Mouse (Mus musculus) embryo, embryonic 11 days (tissue): ENCODE data around the gene Rab44.
"Not testable (repeated sequence)": the region's sequence is repeated elsewhere in the genome, so short reads cannot be mapped to it uniquely, and the experiment has no call there.

Source experiments
- DNase-seq: peaks from one replicate; pipeline ENCODE4 v3.0.0-alpha.2; 2015

The Rab44 gene

DNA sequence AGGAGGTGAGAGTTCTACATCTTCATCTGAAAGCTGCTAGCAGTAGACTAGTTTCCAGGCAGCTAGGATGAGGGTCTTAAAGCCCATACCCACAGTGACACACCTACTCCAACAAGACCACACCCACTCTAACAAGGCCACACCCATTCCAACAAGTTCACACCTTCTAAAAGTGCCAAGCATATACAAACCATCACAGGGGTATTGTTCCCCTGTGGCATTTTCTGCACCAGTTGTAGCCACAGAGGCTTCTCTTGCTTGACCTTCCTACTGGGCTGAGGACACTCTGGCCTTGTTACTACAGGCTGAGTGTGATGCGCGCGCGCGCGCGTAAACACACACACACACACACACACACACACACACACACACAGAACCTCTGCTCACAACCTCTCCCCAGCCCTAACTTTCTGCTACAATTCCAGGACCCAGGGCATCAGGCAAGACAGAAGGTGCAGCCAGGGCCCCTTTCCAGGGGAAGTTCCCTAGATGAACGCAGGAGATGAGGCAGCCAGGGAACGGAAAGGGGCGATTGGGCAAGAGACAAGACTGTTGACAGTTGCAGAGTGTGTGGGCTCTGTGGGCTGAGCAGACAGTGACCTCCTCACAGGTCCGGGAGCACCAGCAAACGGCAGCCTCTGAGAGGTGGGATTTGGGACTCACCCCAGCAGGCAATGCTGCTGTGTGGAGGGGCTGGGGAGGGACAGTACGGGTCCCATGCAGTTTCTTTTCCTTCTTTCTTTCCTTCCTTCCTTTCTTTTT lies at the start of gene Rab44:
Rab44 (plus strand) TSS at position 555 of the 762 bp plus-strand sequence.
- no peak for DNase-seq

GRCm38 (mm10) chr17:29065245-29065940 lies 48.6 kb upstream of the Rab44 start:
- no peak for DNase-seq

- no peak for DNase-seq
These were observed 48.0 kb upstream of the Rab44 start for GRCm38 (mm10) chr17:29065971-29066370.

- not testable (repeated sequence) for DNase-seq
These were observed 46.5 kb upstream of the Rab44 start for GRCm38 (mm10) chr17:29067416-29067815.

DNA sequence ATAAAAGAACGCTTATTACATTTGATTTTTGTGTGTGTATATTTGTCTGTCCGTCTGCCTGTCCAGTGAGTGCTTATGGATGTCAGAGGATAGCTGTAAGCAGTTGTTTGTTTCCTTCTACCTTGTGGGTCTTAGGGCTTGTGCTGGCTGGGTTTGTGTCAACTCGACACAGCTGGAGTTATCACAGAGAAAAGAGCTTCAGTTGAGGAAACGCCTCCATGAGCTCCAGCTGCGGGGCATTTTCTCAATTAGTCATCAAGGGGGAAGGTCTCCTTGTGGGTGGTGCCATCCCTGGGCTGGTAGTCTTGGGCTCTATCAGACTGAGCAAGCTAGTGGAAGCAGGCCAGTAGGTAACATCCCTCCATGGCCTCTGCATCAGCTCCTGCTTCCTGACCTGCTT lies 46.1 kb upstream of the Rab44 start:
- DNase-seq, result no peak

- no peak for DNase-seq
These were observed 44.9 kb upstream of the Rab44 start for GRCm38 (mm10) chr17:29069063-29069462.

DNA sequence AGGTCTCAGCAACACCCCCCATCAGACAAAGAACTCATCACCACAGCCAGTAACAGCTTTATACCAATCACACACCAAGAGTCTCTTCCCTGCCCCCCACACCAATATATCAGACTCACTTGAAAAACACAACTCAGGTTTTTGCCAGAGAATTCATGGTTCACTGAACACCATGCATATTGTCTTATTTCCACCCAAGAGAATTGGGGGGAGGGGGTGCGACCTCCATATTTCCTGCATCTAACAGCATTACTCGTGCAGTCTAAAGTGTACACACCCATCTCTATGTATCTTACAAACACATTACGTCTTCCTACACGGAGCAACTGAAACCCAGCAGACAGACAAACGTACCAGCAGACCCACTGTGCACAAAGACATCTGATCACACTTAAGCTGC lies 42.1 kb upstream of the Rab44 start:
- DNase-seq, result no peak

- no peak for DNase-seq
These were observed 41.1 kb upstream of the Rab44 start for GRCm38 (mm10) chr17:29072701-29073307.

DNA sequence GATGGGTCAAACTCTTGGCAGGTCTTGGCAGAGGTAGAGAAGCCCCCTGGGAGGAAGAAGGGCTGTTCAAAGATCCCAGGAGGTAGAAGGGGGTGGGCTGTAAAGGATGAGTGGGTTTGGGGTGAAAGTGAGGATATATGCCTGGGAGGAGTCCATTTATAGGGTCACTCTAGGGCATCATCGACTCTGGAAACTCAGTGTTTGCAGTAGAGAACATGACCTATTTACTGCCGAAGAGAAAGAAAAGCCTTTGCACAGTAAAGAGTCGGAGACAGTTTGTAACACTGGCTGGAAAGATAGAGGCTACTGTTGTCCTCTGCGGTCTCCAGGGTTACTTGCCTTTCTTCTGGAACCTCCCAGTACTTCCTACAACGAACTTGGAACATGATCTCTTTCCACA lies 40.6 kb upstream of the Rab44 start:
- DNase-seq, result no peak

GRCm38 (mm10) chr17:29074085-29074484 lies 39.9 kb upstream of the Rab44 start:
- DNase-seq, result no peak

DNA sequence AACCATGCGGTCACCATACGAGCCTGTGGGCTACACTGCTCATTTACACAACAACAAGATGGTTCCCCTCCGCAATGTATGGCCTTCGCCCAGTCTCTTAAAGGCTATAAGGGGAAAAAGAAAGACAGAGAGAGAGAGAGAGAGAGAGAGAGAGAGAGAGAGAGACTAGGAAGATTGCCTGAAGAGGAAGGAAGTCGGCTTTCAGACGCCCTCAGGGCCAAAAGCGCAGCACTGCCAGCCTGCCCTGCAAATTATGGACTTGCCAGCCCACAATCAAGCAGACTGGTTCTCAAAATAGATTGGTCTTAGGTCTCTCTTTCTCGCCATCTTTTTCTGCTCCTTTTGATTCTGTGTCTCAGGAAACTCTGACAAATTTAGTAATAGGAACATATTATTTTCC lies 37.7 kb upstream of the Rab44 start:
- DNase-seq, result no peak

DNA sequence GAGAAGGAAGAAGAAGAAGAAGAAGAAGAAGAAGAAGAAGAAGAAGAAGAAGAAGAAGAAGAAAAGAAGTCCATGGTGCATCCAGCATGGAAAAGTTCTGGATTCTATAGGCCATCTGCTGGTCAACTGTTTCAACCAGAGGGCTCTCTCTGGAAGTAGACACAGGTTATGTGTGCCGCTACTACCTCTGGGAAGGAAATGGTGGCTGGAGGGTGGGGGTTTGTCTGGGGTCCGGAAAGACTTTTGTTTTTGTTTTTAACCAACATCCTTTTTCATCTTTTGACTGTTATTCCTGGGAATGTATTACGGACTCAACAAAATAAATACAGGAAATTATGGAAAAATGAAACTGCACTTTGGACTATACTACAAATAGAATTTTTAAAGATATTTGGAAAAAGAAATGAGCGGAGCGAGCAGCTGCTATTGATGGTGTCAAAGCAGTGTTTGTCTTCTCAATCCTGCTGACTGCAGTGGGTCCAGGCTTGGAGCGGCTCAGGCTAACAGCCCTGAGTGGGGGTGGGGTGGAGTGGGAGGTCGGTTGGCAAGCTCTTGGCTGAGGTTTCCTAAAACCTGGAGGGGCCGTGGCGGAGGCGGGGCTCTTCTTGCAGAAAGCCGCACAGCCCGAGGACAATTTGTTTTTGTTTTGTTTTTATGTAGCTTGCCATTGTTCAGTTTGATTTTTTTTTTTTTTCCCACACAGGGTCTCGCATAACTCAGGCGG lies 36.0 kb upstream of the Rab44 start:
- DNase-seq, result peak; percentile 76

DNA sequence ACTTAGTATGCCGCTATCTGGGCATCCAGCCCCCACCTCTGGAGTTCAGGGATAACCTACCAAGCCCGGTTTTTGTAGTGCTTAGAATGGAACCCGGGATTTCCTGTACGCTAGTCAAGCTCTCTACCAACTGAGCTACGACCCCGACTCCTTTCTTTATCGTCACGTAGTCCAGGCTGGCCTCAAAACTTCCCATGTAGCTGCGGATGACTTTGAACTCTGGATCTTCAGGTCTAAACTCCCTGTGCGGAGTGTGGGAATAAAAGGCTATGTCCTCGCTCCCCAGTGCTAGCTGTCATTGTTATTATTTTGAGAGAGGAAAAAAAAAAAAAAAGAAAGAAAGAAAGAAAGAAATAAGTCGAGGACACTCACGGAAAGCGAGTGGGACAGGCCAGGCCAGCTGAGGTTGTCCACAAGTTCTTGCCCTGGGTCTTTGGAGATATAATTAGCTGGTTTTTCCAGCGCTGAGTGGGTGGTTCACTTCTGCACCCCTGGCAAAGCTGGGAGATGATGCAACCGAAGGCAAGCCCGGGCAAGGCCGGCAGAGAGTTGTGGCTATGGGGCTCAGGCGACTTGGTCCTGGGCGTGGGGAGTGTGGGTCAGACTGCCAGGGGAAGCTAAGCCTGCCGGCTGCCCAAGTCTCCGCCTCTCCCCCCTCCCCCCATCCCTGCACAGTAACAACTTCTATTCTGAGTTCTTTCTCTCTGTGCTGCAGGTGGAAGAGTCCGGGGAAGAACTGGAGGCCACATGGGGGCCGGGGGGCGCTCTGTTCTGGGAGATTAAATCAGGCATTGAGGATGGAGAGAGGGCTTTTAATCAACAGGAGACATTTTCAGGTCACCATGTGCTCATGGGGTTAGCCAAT lies 35.2 kb upstream of the Rab44 start:
- peak; percentile 57 for DNase-seq

- peak; percentile 54 for DNase-seq
These were observed 33.0 kb upstream of the Rab44 start for GRCm38 (mm10) chr17:29080758-29081617.

GRCm38 (mm10) chr17:29081618-29082381 lies 32.1 kb upstream of the Rab44 start:
- DNase-seq, result no peak

GRCm38 (mm10) chr17:29083586-29083985 lies 30.4 kb upstream of the Rab44 start:
- no peak for DNase-seq

- DNase-seq, result no peak
These were observed 29.3 kb upstream of the Rab44 start for GRCm38 (mm10) chr17:29084656-29085055.

- DNase-seq, result no peak
These were observed 28.7 kb upstream of the Rab44 start for GRCm38 (mm10) chr17:29085266-29085665.

- DNase-seq, result no peak
These were observed 27.0 kb upstream of the Rab44 start for GRCm38 (mm10) chr17:29086916-29087315.

DNA sequence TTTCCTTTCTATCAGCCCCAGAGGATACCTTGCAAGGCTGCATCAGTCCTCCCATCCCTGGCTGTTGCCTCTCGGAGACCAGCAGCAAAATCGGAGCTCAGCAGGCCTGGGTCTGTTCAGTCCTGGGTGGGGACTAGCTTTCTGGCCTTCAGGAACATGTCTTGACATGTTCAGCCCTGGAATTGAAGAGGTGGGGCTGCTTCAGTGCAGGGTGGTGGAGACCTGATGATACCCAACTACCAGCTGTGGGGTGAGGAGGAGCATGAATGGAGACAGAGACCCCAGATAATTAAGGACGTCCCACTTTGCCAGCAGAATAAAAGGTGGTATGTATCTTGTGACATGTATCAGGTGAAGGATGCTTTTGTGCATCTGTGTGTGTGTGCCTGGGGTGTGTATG lies 23.2 kb upstream of the Rab44 start, which contains the start of gene Cdkn1a:
Cdkn1a (plus strand) TSS at position 201 of the 400 bp plus-strand sequence.
- no peak for DNase-seq
